Mouse (Mus musculus): ENCODE data around the gene Cpz. TPM values are rescaled to one million over a fixed set of nuclear protein-coding genes. Genes with fewer than 3 reads are reported as not detected.

Gene Cpz
- polyA plus RNA-seq (2012; ENCODE audit: insufficient read depth, insufficient read length, missing spikeins): not detected in 2 replicates

GRCm38 (mm10) chr5:35525469-35526123 is at the start of gene Cpz:
TSS of gene Cpz (minus strand) at chr5:35525698.
- Histone ChIP-seq H3K4me3 (ENCODE audit: insufficient read depth, low read length) (no peak within 1 kb of the TSS), H3K4me1 (ENCODE audit: control insufficient read depth, insufficient read depth, low read length) (no peaks in the 10 kb centered on the region), H3K27ac (ENCODE audit: insufficient read depth, low read depth, low read length) (no peak within 1 kb of the TSS)
- TF ChIP-seq CTCF (IDR thresholded peaks at IDR 0.05; ENCODE audit: low read depth, low read length) (no peak), POLR2A (IDR thresholded peaks at IDR 0.05; ENCODE audit: borderline replicate concordance, low read depth, low read length) (no peak)

- Histone ChIP-seq H3K27ac (ENCODE audit: insufficient read depth, low read depth, low read length) (peak within 1 kb of the TSS; percentile 96), H3K4me3 (ENCODE audit: insufficient read depth, low read length) (peak within 1 kb of the TSS; percentile 74), H3K4me1 (ENCODE audit: control insufficient read depth, insufficient read depth, low read length) (peaks cover 13% of the 10 kb centered on the region)
- peak; percentile 60; the same call in 1 of the 2 replicates for TF ChIP-seq POLR2A (IDR thresholded peaks at IDR 0.05; ENCODE audit: borderline replicate concordance, low read depth, low read length)
- no peak for TF ChIP-seq CTCF (IDR thresholded peaks at IDR 0.05; ENCODE audit: low read depth, low read length)
Observed at GRCm38 (mm10) chr5:35574653-35575599, 49.4 kb upstream of the Cpz start, which contains the start of gene Trmt44. TSS of gene Trmt44 (minus strand) at chr5:35575070.

DNA sequence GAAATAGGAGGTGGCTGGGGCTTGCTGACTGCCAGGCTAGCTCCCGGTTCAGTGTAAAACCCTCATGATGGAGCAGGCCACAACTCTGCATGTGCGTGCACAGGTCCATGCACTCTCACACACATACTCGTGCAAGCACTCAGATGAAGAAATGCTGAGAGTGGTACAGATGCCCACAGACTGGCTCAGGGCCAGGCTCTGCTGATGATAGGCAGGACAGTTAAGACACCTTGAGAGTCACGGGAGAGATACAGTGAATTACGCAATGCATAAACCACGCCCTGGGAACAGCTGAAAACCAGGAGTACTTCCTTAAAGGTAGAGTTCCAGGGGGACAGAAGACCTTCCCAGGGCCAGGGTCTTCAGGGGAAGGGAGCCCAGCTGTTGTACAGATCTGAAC is 46.0 kb upstream of the Cpz start:
- no peak overlapping the region for H3K27ac ChIP-seq (ENCODE audit: insufficient read depth, low read depth, low read length)
- TF ChIP-seq POLR2A (IDR thresholded peaks at IDR 0.05; ENCODE audit: borderline replicate concordance, low read depth, low read length) (no peak), CTCF (IDR thresholded peaks at IDR 0.05; ENCODE audit: low read depth, low read length) (no peak)
- peaks cover 6% of the 10 kb centered on the region for H3K4me1 ChIP-seq (ENCODE audit: control insufficient read depth, insufficient read depth, low read length)
- H3K4me3 ChIP-seq (ENCODE audit: insufficient read depth, low read length): no peak overlapping the region

DNA sequence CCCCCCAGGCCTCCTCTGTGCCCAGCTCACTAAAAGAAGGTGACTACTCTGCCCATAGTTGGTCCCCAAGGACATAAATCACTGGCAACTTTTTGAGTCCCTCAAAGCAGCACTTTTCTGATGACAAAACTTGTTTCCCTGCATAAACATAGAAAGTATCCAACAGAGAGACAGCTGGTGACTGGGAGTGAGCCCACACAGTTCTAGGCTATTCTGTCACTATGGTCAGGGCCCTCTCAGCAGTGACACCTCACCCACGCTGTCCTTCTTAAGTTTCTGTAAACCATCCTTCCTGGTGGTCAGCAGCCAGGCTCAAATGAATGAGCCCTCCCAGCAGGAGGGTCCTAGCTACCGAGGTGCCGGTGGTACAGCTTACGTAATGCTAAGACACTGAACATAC is 41.1 kb upstream of the Cpz start:
- Histone ChIP-seq H3K4me1 (ENCODE audit: control insufficient read depth, insufficient read depth, low read length) (no peaks in the 10 kb centered on the region), H3K27ac (ENCODE audit: insufficient read depth, low read depth, low read length) (no peak overlapping the region), H3K4me3 (ENCODE audit: insufficient read depth, low read length) (no peak overlapping the region)
- TF ChIP-seq POLR2A (IDR thresholded peaks at IDR 0.05; ENCODE audit: borderline replicate concordance, low read depth, low read length): no peak
- no peak for TF ChIP-seq CTCF (IDR thresholded peaks at IDR 0.05; ENCODE audit: low read depth, low read length)

DNA sequence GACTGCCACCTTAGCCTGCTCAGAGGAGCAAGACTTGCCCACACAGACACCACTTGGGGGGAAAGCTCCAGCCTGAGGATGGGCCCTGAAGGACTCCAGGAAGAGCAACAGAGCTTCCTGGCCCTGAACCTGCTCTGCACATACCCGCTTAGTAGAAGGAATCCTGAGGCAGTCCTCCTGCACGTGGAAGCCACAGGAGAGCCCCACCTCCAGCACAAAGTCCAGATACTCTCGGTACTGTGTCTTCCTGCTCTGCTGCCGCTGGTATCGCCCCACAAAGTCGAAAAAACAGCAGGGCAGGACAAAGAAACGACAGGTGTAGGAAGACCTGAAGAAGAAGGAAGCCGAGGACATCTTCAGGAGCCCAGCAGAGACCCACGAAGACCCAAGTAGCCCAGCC is 39.7 kb upstream of the Cpz start:
- Histone ChIP-seq H3K4me1 (ENCODE audit: control insufficient read depth, insufficient read depth, low read length) (no peaks in the 10 kb centered on the region), H3K4me3 (ENCODE audit: insufficient read depth, low read length) (no peak overlapping the region), H3K27ac (ENCODE audit: insufficient read depth, low read depth, low read length) (no peak overlapping the region)
- TF ChIP-seq POLR2A (IDR thresholded peaks at IDR 0.05; ENCODE audit: borderline replicate concordance, low read depth, low read length): no peak
- TF ChIP-seq CTCF (IDR thresholded peaks at IDR 0.05; ENCODE audit: low read depth, low read length): no peak

- TF ChIP-seq CTCF (IDR thresholded peaks at IDR 0.05; ENCODE audit: low read depth, low read length) (peak; percentile 89), POLR2A (IDR thresholded peaks at IDR 0.05; ENCODE audit: borderline replicate concordance, low read depth, low read length) (no peak)
- Histone ChIP-seq H3K27ac (ENCODE audit: insufficient read depth, low read depth, low read length) (no peak overlapping the region), H3K4me3 (ENCODE audit: insufficient read depth, low read length) (no peak overlapping the region), H3K4me1 (ENCODE audit: control insufficient read depth, insufficient read depth, low read length) (no peaks in the 10 kb centered on the region)
Observed at GRCm38 (mm10) chr5:35563449-35563848, 38.0 kb upstream of the Cpz start.

- no peak for TF ChIP-seq CTCF (IDR thresholded peaks at IDR 0.05; ENCODE audit: low read depth, low read length)
- no peak for TF ChIP-seq POLR2A (IDR thresholded peaks at IDR 0.05; ENCODE audit: borderline replicate concordance, low read depth, low read length)
- Histone ChIP-seq H3K4me3 (ENCODE audit: insufficient read depth, low read length) (no peak overlapping the region), H3K4me1 (ENCODE audit: control insufficient read depth, insufficient read depth, low read length) (no peaks in the 10 kb centered on the region), H3K27ac (ENCODE audit: insufficient read depth, low read depth, low read length) (no peak overlapping the region)
Observed at GRCm38 (mm10) chr5:35562616-35563015, 37.1 kb upstream of the Cpz start.

DNA sequence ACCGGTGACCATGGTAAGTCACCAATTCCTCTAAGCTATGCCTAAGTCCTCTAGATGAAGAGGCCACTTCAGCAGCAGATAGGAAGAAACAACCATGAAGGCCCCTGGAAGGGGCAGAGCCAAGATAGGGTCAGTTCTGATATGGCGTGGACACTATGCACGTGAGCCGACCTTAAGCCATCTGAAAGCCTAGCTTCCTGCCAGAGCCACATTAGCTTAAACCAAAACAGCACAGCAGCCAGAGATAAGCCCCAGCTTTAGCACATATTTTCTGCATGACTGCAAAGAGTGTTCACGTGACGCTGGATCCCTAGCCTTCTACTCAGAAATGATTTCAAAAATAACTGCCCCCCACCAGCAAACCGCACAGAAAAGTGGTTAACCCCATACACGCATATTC is 33.9 kb upstream of the Cpz start:
- Histone ChIP-seq H3K4me3 (ENCODE audit: insufficient read depth, low read length) (no peak overlapping the region), H3K4me1 (ENCODE audit: control insufficient read depth, insufficient read depth, low read length) (no peaks in the 10 kb centered on the region), H3K27ac (ENCODE audit: insufficient read depth, low read depth, low read length) (no peak overlapping the region)
- no peak for TF ChIP-seq CTCF (IDR thresholded peaks at IDR 0.05; ENCODE audit: low read depth, low read length)
- no peak for TF ChIP-seq POLR2A (IDR thresholded peaks at IDR 0.05; ENCODE audit: borderline replicate concordance, low read depth, low read length)

DNA sequence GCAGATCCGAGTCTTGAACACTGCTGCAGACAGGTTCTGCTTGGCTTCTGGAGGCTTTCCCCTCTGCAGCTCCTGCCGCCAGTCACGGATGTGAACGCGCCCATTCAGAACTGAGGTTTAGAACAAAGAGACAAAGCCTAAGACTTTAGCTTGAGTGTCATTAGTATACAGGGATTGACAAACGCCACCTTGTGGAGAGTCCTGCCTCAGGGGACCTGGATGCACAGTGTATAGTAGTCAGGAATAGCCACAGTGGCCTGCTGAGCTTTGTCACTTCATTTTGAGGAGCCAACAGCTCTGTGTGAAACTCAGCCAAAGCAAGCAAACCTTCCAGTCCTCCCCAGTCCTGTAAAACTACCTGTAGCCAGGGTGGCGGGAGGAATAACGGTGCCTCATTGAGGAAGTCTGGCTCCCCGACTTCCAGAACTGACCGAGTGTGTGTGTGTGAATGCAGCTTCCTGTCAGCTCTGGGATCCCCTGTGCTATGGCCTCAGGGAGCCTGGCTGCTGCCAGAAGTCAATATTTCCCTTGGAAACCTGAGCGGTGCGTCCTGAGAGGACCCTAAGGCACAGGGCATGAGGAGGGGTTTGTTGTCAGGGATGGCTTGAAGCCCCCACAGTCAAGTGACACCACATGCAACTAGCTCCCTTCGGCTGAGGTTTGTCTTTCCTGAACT is 32.6 kb upstream of the Cpz start:
- H3K4me3 ChIP-seq (ENCODE audit: insufficient read depth, low read length): no peak overlapping the region
- H3K27ac ChIP-seq (ENCODE audit: insufficient read depth, low read depth, low read length): no peak overlapping the region
- H3K4me1 ChIP-seq (ENCODE audit: control insufficient read depth, insufficient read depth, low read length): no peaks in the 10 kb centered on the region
- TF ChIP-seq CTCF (IDR thresholded peaks at IDR 0.05; ENCODE audit: low read depth, low read length) (no peak), POLR2A (IDR thresholded peaks at IDR 0.05; ENCODE audit: borderline replicate concordance, low read depth, low read length) (no peak)

All from bone marrow macrophage, adult 2 months (primary cell).